Mouse (Mus musculus) left cerebral cortex, adult 8-10 months (tissue): ENCODE data around the gene Ubald1. TPM values are rescaled to one million over a fixed set of nuclear protein-coding genes. Genes with fewer than 3 reads are reported as not detected.

Experiments used
- DNase-seq, 2 experiments: peaks; one replicate each; pipeline ENCODE4 v3.0.0; 2022; ENCODE audit warnings: low spot score in 2 of 2
- total RNA-seq, 4 experiments: library from RNA; stranded (reverse); gene quantifications; 2 replicates each; pipeline ENCODE4 v1.2.4; 2022

The Ubald1 gene
- total RNA-seq, 4 experiments from 2014 or later: 74.5 to 92.0 (median 80.8) TPM

- DNase-seq: no peak
Measured at GRCm38 (mm10) chr16:4875198-4876032, 4.7 kb downstream of the Ubald1 start.

- no peak for DNase-seq
Measured at GRCm38 (mm10) chr16:4871926-4872325, 8.2 kb downstream of the Ubald1 start.

- no peak for DNase-seq
Measured at GRCm38 (mm10) chr16:4870490-4870889, 9.6 kb downstream of the Ubald1 start.

- DNase-seq: no peak
Measured at GRCm38 (mm10) chr16:4866101-4866695, 13.9 kb downstream of the Ubald1 start.

- DNase-seq: no peak
Measured at GRCm38 (mm10) chr16:4863742-4864141, 16.4 kb downstream of the Ubald1 start.

- peak in 1 of 2 experiments; percentile 44 for DNase-seq
Measured at GRCm38 (mm10) chr16:4862863-4863483, 17.1 kb downstream of the Ubald1 start.

GRCm38 (mm10) chr16:4861392-4861791 lies 18.7 kb downstream of the Ubald1 start:
- no peak for DNase-seq

GRCm38 (mm10) chr16:4855046-4855650 lies 25.0 kb downstream of the Ubald1 start:
- no peak for DNase-seq

- no peak for DNase-seq
Measured at GRCm38 (mm10) chr16:4850938-4851628, 29.0 kb downstream of the Ubald1 start.

GRCm38 (mm10) chr16:4850361-4850760 lies 29.8 kb downstream of the Ubald1 start:
- DNase-seq: no peak

- DNase-seq: no peak
Measured at GRCm38 (mm10) chr16:4848090-4848489, 32.0 kb downstream of the Ubald1 start.

- no peak for DNase-seq
Measured at GRCm38 (mm10) chr16:4847041-4847440, 33.1 kb downstream of the Ubald1 start.

GRCm38 (mm10) chr16:4840231-4840630 lies 39.9 kb downstream of the Ubald1 start:
- DNase-seq: no peak

- DNase-seq: no peak
Measured at GRCm38 (mm10) chr16:4839552-4839951, 40.6 kb downstream of the Ubald1 start.

- no peak for DNase-seq
Measured at GRCm38 (mm10) chr16:4837631-4838030, 42.5 kb downstream of the Ubald1 start.

- DNase-seq: no peak
Measured at GRCm38 (mm10) chr16:4835191-4835590, 44.9 kb downstream of the Ubald1 start, which contains the start of gene 4930562C15Rik. Gene 4930562C15Rik, plus strand, starts transcription at chr16:4835416.

GRCm38 (mm10) chr16:4833858-4834257 lies 46.3 kb downstream of the Ubald1 start:
- no peak for DNase-seq

GRCm38 (mm10) chr16:4831650-4832419 lies 48.3 kb downstream of the Ubald1 start:
- DNase-seq: peak in 1 of 2 experiments; percentile 47

- DNase-seq: no peak
Measured at GRCm38 (mm10) chr16:4829271-4829900, 50.7 kb downstream of the Ubald1 start.

- no peak for DNase-seq
Measured at GRCm38 (mm10) chr16:4827639-4828038, 52.5 kb downstream of the Ubald1 start.
